Mouse (Mus musculus): Measurements from ENCODE around the gene Etnk1. TPM values are rescaled to one million over a fixed set of nuclear protein-coding genes. Genes with fewer than 3 reads are reported as not detected.
A peak's percentile ranks its signal among the peaks of the same experiment; 100 is the strongest.

Etnk1 gene
- polyA plus RNA-seq, 1 experiment from 2014 or later: 14.5 TPM

DNA sequence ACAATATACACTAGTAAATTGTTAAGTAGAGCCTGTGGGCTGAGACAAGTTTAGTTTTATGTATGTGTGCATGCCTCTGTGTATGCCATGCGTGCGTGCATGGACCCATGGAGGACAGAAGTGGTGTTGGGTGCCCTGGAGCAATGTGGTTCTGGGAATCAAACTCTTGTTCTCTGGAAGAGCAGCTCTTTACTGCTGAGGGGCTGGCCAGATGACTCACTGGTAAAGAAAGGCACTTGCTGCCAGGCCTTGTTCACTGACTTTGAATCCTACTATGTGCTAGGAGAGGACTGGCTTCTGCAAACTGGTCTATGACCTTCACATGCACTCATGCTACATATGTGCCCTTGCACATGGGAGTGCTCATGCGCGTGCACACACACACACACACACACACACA is 7.2 kb downstream of the Etnk1 start:
- Histone ChIP-seq H3K27ac (ENCODE audit: low read depth, low read length) (no peak overlapping the region), H3K36me3 (ENCODE audit: control insufficient read depth, insufficient read depth) (no peaks in the 10 kb centered on the region), H3K4me3 (ENCODE audit: low read depth, low read length) (no peak overlapping the region), H3K27me3 (replicated peaks; ENCODE audit: control insufficient read depth, insufficient read depth, low read length) (no peaks in the 10 kb centered on the region), H3K9ac (ENCODE audit: low read depth, low read length) (no peak overlapping the region), H3K4me2 (replicated peaks; ENCODE audit: low read depth) (no peak overlapping the region), H3K4me1 (replicated peaks; ENCODE audit: control insufficient read depth, insufficient read depth, low read length) (0 out of 2 replicates have a peak, but pooled peaks cover 3% of the 10 kb centered on the region), H3K9me3 (ENCODE audit: control insufficient read depth) (no peaks in the 10 kb centered on the region)
- WGBS: 97% methylated on average over 4 of the region's 4 CpGs
- no peak for TF ChIP-seq CTCF (IDR thresholded peaks at IDR 0.05; ENCODE audit: low read depth)
- no peak for ATAC-seq

DNA sequence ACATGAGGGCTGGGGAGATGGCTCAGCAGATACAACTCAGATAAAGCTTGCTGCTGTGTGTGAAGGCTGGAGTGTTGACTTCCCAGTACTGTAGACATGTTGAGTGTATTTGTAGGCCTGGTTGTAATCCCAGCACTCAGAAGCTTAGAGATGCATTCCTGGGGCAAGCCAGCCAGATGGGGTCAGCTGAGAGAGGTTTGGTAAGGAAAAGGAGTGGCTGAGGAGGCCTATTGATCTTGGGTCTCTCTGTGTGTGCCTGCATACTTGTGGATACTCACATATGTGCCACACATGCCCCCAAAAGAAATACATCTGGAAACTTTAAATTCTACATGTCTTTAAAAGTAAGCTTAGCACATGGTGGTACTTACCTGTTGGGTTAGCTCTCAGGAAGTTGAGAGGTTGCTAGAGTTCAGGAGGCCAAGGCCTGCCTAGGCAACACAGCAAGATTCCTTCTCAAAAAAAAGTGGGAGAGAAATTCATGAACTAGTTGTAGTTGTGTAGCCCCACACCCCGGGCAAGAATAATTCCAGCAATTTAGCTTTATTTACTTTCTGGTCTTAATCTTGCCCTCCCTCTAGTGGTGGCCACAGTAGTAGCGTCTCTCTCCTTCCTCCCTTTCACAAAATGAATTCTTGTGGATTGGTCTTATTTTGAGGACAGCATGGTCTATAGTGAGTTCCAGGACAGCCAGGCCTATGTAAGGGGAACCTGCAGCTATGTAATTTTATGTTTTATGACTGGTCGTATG is 8.1 kb downstream of the Etnk1 start:
- peak; percentile 87 for TF ChIP-seq CTCF (IDR thresholded peaks at IDR 0.05; ENCODE audit: low read depth)
- no peak for ATAC-seq
- Histone ChIP-seq H3K4me3 (ENCODE audit: low read depth, low read length) (no peak overlapping the region), H3K9me3 (ENCODE audit: control insufficient read depth) (no peaks in the 10 kb centered on the region), H3K4me2 (replicated peaks; ENCODE audit: low read depth) (no peak overlapping the region), H3K4me1 (replicated peaks; ENCODE audit: control insufficient read depth, insufficient read depth, low read length) (0 out of 2 replicates have a peak, but pooled peaks cover 2% of the 10 kb centered on the region), H3K27ac (ENCODE audit: low read depth, low read length) (no peak overlapping the region), H3K36me3 (ENCODE audit: control insufficient read depth, insufficient read depth) (no peaks in the 10 kb centered on the region), H3K9ac (ENCODE audit: low read depth, low read length) (no peak overlapping the region), H3K27me3 (replicated peaks; ENCODE audit: control insufficient read depth, insufficient read depth, low read length) (no peaks in the 10 kb centered on the region)
- 26% methylated on average over 3 of the region's 3 CpGs for WGBS

DNA sequence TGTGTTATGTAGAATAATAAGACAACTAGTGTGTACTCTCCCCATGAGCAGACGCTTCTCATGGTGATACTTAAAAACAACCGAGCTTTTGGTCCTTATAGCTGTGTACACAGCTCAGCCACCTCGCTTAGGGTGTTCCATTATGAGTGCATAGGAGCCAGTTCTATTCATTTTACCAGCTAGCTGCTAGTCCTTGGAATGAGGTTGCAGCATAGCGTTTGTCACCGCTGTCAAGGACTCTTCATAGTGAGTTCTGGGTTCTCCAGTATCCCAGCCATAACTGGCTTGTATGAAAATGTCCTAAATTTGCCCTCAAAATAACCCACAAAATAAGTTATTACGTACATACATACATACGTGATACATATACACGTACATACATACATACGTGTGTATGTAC is 9.1 kb downstream of the Etnk1 start:
- Histone ChIP-seq H3K9me3 (ENCODE audit: control insufficient read depth) (no peaks in the 10 kb centered on the region), H3K27ac (ENCODE audit: low read depth, low read length) (no peak overlapping the region), H3K9ac (ENCODE audit: low read depth, low read length) (no peak overlapping the region), H3K27me3 (replicated peaks; ENCODE audit: control insufficient read depth, insufficient read depth, low read length) (no peaks in the 10 kb centered on the region), H3K4me2 (replicated peaks; ENCODE audit: low read depth) (no peak overlapping the region), H3K36me3 (ENCODE audit: control insufficient read depth, insufficient read depth) (peaks cover 6% of the 10 kb centered on the region; the same call in 1 of the 2 replicates), H3K4me1 (replicated peaks; ENCODE audit: control insufficient read depth, insufficient read depth, low read length) (no peaks in the 10 kb centered on the region), H3K4me3 (ENCODE audit: low read depth, low read length) (no peak overlapping the region)
- TF ChIP-seq CTCF (IDR thresholded peaks at IDR 0.05; ENCODE audit: low read depth): no peak
- 96% methylated on average over 9 of the region's 9 CpGs for WGBS
- no peak for ATAC-seq

DNA sequence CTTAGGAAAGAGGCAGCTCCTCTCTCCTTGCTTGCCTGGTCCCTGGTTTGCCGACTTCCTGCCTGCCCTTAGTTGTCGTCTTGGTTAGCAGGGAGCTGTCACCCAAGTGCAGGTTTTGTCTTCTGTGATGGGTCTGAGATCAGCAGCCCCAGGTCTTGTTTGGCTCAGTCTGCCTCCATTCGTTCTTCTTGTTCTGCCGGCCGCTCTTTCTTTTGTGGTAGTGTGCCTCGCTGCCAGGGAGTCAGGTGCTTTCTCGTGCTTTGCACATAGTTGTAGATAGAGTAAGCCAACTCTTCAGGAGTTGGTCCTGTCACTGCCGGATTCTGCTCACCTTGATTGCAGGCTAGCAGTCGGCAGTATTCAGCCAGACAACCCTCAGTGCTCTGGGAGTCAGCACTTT is 9.6 kb downstream of the Etnk1 start:
- no peaks in the 10 kb centered on the region for H3K27me3 ChIP-seq (replicated peaks; ENCODE audit: control insufficient read depth, insufficient read depth, low read length)
- H3K9me3 ChIP-seq (ENCODE audit: control insufficient read depth): no peaks in the 10 kb centered on the region
- H3K27ac ChIP-seq (ENCODE audit: low read depth, low read length): no peak overlapping the region
- peaks cover 9% of the 10 kb centered on the region for H3K36me3 ChIP-seq (ENCODE audit: control insufficient read depth, insufficient read depth)
- H3K4me1 ChIP-seq (replicated peaks; ENCODE audit: control insufficient read depth, insufficient read depth, low read length): no peaks in the 10 kb centered on the region
- WGBS: 79% methylated on average over 9 of the region's 9 CpGs
- H3K9ac ChIP-seq (ENCODE audit: low read depth, low read length): no peak overlapping the region
- no peak for TF ChIP-seq CTCF (IDR thresholded peaks at IDR 0.05; ENCODE audit: low read depth)
- no peak overlapping the region for H3K4me2 ChIP-seq (replicated peaks; ENCODE audit: low read depth)
- ATAC-seq: no peak
- H3K4me3 ChIP-seq (ENCODE audit: low read depth, low read length): no peak overlapping the region

DNA sequence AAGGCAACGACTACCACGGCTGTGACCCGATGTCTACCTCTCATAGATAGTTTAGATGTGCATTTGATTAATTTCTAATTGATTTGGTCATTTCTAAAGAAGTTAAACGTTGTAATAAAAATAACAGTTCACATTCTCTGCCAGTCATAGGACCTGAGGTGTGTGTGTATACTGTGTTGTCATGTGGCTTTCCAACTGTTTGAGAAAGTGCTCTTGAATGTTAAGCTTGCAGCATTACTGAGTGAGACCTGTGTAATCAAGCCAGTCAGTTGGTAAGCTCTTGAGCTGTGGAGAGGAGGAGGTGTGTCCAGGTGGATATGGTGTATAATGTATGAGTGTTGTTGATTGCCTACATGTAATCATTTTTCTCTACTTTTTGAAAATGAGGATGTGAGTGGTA is 12.2 kb downstream of the Etnk1 start:
- Histone ChIP-seq H3K9me3 (ENCODE audit: control insufficient read depth) (no peaks in the 10 kb centered on the region), H3K9ac (ENCODE audit: low read depth, low read length) (no peak overlapping the region), H3K4me1 (replicated peaks; ENCODE audit: control insufficient read depth, insufficient read depth, low read length) (no peaks in the 10 kb centered on the region), H3K4me3 (ENCODE audit: low read depth, low read length) (no peak overlapping the region), H3K4me2 (replicated peaks; ENCODE audit: low read depth) (no peak overlapping the region), H3K27ac (ENCODE audit: low read depth, low read length) (no peak overlapping the region), H3K27me3 (replicated peaks; ENCODE audit: control insufficient read depth, insufficient read depth, low read length) (no peaks in the 10 kb centered on the region), H3K36me3 (ENCODE audit: control insufficient read depth, insufficient read depth) (peaks cover 30% of the 10 kb centered on the region)
- no peak for ATAC-seq
- no peak for TF ChIP-seq CTCF (IDR thresholded peaks at IDR 0.05; ENCODE audit: low read depth)
- WGBS: 78% methylated on average over 4 of the region's 4 CpGs

DNA sequence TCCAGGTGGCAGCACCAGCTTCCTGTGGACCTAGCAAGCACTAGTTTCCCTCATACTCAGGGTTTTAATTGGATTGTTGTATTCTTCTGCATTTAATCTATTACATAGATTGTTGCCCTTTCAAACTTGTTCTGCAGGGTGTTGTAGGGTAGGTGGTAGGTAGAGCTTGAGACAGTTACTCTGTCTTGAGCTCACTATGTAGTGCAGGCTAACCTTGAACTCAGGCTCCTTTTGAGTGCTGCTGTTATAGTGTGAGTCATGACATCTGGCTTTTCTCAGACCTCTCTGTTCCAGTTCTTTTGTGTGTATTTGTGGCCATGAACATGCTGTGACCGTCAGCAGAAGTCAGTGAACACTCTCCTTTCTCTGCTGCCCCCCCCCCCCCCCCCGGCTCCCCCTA is 12.7 kb downstream of the Etnk1 start:
- no peak for ATAC-seq
- Histone ChIP-seq H3K27ac (ENCODE audit: low read depth, low read length) (no peak overlapping the region), H3K9me3 (ENCODE audit: control insufficient read depth) (no peaks in the 10 kb centered on the region), H3K4me1 (replicated peaks; ENCODE audit: control insufficient read depth, insufficient read depth, low read length) (no peaks in the 10 kb centered on the region), H3K4me2 (replicated peaks; ENCODE audit: low read depth) (no peak overlapping the region), H3K36me3 (ENCODE audit: control insufficient read depth, insufficient read depth) (peaks cover 34% of the 10 kb centered on the region), H3K4me3 (ENCODE audit: low read depth, low read length) (no peak overlapping the region), H3K27me3 (replicated peaks; ENCODE audit: control insufficient read depth, insufficient read depth, low read length) (no peaks in the 10 kb centered on the region), H3K9ac (ENCODE audit: low read depth, low read length) (no peak overlapping the region)
- 78% methylated on average over 2 of the region's 2 CpGs for WGBS
- TF ChIP-seq CTCF (IDR thresholded peaks at IDR 0.05; ENCODE audit: low read depth): no peak
